Mouse (Mus musculus): ENCODE data around the gene Lrr1.

- no peak for TF ChIP-seq CTCF (conservative IDR thresholded peaks at IDR 0.05 in 1 of 2, IDR thresholded peaks at IDR 0.05 in 1 of 2; ENCODE audit: low read depth in 2 of 2, low read length in 2 of 2)
- TF ChIP-seq TBP (conservative IDR thresholded peaks at IDR 0.05; ENCODE audit: low read depth, low read length) = no peak
Observed at GRCm38 (mm10) chr12:69139841-69140240, 28.8 kb upstream of the Lrr1 start.

Data from CH12.LX (cell line).